Mouse (Mus musculus): ENCODE measurements around the gene Ltbp3. TPM values are rescaled to one million over a fixed set of nuclear protein-coding genes. Genes with fewer than 3 reads are reported as not detected.
A peak's percentile ranks its signal among the peaks of the same experiment; 100 is the strongest.

Ltbp3 gene
- total and polyA plus RNA-seq, 3 experiments: 0.51 TPM; not detected in 2

- TF ChIP-seq ZNF384 (IDR thresholded peaks at IDR 0.05; ENCODE audit: low read depth, low read length): no peak
- no peak for TF ChIP-seq ZKSCAN1 (IDR thresholded peaks at IDR 0.05; ENCODE audit: borderline replicate concordance, low read depth, low read length)
- no peak for TF ChIP-seq JUND (conservative IDR thresholded peaks at IDR 0.05; ENCODE audit: low read depth, low read length)
- TF ChIP-seq BHLHE40 (IDR thresholded peaks at IDR 0.05; ENCODE audit: low read depth, low read length): no peak
- peak; percentile 85 for TF ChIP-seq ZMIZ1 (IDR thresholded peaks at IDR 0.05; ENCODE audit: low read depth, low read length)
- TF ChIP-seq USF2 (conservative IDR thresholded peaks at IDR 0.05; ENCODE audit: low read depth, low read length): no peak
- no peak; the same call in 1 of the 2 replicates for TF ChIP-seq UBTF (IDR thresholded peaks at IDR 0.05; ENCODE audit: low read depth, low read length)
These were observed 11.3 kb upstream of the Ltbp3 start, which contains the start of gene Fam89b (continued) for GRCm38 (mm10) chr19:5729444-5729815.

- dilution Hi-C loops (cut with MboI; ENCODE audit: extremely low pct_ligation_motif_present, extremely low pct_unique_long_range_greater_than_20kb, low sequenced_read_pairs) (no loop called here), in situ Hi-C loops (cut with MboI; ENCODE audit: low pct_ligation_motif_present, low pct_unique_long_range_greater_than_20kb, low sequenced_read_pairs) (loop anchor here (5.0 kb wide), 1 partner anchor 37 kb away; no protein-coding TSS in a partner anchor)
- peaks cover 0 to 16% of the 10 kb centered on the region in 2 experiments for H3K36me3 ChIP-seq (replicated peaks in 1 of 2; ENCODE audit: control insufficient read depth in 1 of 2, insufficient read depth in 1 of 2, low read length in 1 of 2)
- peaks cover 16 to 46% of the 10 kb centered on the region in 2 experiments for H3K4me1 ChIP-seq (ENCODE audit: control insufficient read depth in 1 of 2, insufficient read depth in 2 of 2)
- H3K4me2 ChIP-seq (ENCODE audit: insufficient read depth, low read depth, poor library complexity, severe bottlenecking): peak overlapping the region; percentile 56
- peaks cover 17% of the 10 kb centered on the region for H3K27me3 ChIP-seq (replicated peaks)
- H3K9me3 ChIP-seq (replicated peaks; ENCODE audit: low read length): no peaks in the 10 kb centered on the region
- no peak overlapping the region for H3K27ac ChIP-seq (ENCODE audit: insufficient read depth, low read depth)
- no peak for TF ChIP-seq JUN (IDR thresholded peaks at IDR 0.05; ENCODE audit: insufficient read depth, low read depth, low read length)
- TF ChIP-seq NRF1 (IDR thresholded peaks at IDR 0.05; ENCODE audit: low read depth, low read length): no peak
- no peak for TF ChIP-seq MAX (IDR thresholded peaks at IDR 0.05; ENCODE audit: low read length)
- H3K79me2 ChIP-seq (replicated peaks; ENCODE audit: control insufficient read depth, extremely low read depth, insufficient read depth, poor library complexity, severe bottlenecking): peaks cover 4% of the 10 kb centered on the region; the same call in 1 of the 2 replicates
- H3K4me3 ChIP-seq (replicated peaks in 1 of 3; ENCODE audit: low read depth in 2 of 3, low read length in 2 of 3, poor library complexity in 1 of 3): peak overlapping the region; percentile 85 to 97 (median 94)
- no peak for DNase-seq (ENCODE audit: extremely low read depth)
- peak overlapping the region; percentile 68; the same call in 1 of the 2 replicates for H3K9ac ChIP-seq (ENCODE audit: insufficient read depth, low read depth)
These were observed 10.2 kb upstream of the Ltbp3 start for GRCm38 (mm10) chr19:5730314-5731186.

- 0 out of 2 replicates have a peak overlapping the region, but pooled peaks have one; percentile 5 for H3K27ac ChIP-seq (ENCODE audit: insufficient read depth, low read depth)
- TF ChIP-seq IRF4 (IDR thresholded peaks at IDR 0.05; ENCODE audit: low read depth, low read length): peak; percentile 64; the same call in 1 of the 2 replicates
- no peak for TF ChIP-seq EP300 (IDR thresholded peaks at IDR 0.05; ENCODE audit: low read length)
- TF ChIP-seq MAX (IDR thresholded peaks at IDR 0.05; ENCODE audit: low read length): peak; percentile 94
- TF ChIP-seq MAFK (IDR thresholded peaks at IDR 0.05; ENCODE audit: insufficient replicate concordance, low read length): no peak
- peak; percentile 82; the same call in 1 of the 2 replicates for TF ChIP-seq MYC (IDR thresholded peaks at IDR 0.05; ENCODE audit: low read depth, low read length)
- TF ChIP-seq TCF12 (IDR thresholded peaks at IDR 0.05; ENCODE audit: low read depth, low read length): peak; percentile 90
- no peak for TF ChIP-seq ZKSCAN1 (IDR thresholded peaks at IDR 0.05; ENCODE audit: borderline replicate concordance, low read depth, low read length)
- peak; percentile 96 for TF ChIP-seq HCFC1 (IDR thresholded peaks at IDR 0.05; ENCODE audit: low read depth, low read length)
- TF ChIP-seq POLR2AphosphoS2 (IDR thresholded peaks at IDR 0.05; ENCODE audit: low read depth, low read length): peak; percentile 79; the same call in 1 of the 2 replicates
- TF ChIP-seq RAD21 (IDR thresholded peaks at IDR 0.05; ENCODE audit: low read depth, low read length): no peak
- TF ChIP-seq ZC3H11A (IDR thresholded peaks at IDR 0.05; ENCODE audit: low read depth, low read length): no peak
- TF ChIP-seq USF1 (IDR thresholded peaks at IDR 0.05; ENCODE audit: low read depth, low read length): peak; percentile 75
- peak; percentile 68; the same call in 1 of the 2 replicates for TF ChIP-seq E2F4 (IDR thresholded peaks at IDR 0.05; ENCODE audit: insufficient replicate concordance, low read depth, low read length)
- TF ChIP-seq SMC3 (IDR thresholded peaks at IDR 0.05; ENCODE audit: low read depth, low read length): no peak
- no peak for TF ChIP-seq ZNF384 (IDR thresholded peaks at IDR 0.05; ENCODE audit: low read depth, low read length)
- 0 out of 2 replicates have a peak, but pooled peaks have one; percentile 15 for TF ChIP-seq BHLHE40 (IDR thresholded peaks at IDR 0.05; ENCODE audit: low read depth, low read length)
- no peak for TF ChIP-seq RCOR1 (conservative IDR thresholded peaks at IDR 0.05; ENCODE audit: low read depth, low read length)
- no peak for TF ChIP-seq PAX5 (IDR thresholded peaks at IDR 0.05; ENCODE audit: low read length)
- no peak for TF ChIP-seq UBTF (IDR thresholded peaks at IDR 0.05; ENCODE audit: low read depth, low read length)
These were observed 9.3 kb upstream of the Ltbp3 start for GRCm38 (mm10) chr19:5731264-5731978.

More at GRCm38 (mm10) chr19:5731264-5731978, 9.3 kb upstream of the Ltbp3 start:
- H3K4me3 ChIP-seq (replicated peaks in 1 of 3; ENCODE audit: low read depth in 2 of 3, low read length in 2 of 3, poor library complexity in 1 of 3): peak overlapping the region; percentile 85 to 97 (median 94)
- peaks cover 0 to 16% of the 10 kb centered on the region in 2 experiments for H3K36me3 ChIP-seq (replicated peaks in 1 of 2; ENCODE audit: control insufficient read depth in 1 of 2, insufficient read depth in 1 of 2, low read length in 1 of 2)
- H3K4me1 ChIP-seq (ENCODE audit: control insufficient read depth in 1 of 2, insufficient read depth in 2 of 2): peaks cover 16 to 45% of the 10 kb centered on the region in 2 experiments
- dilution Hi-C loops (cut with MboI; ENCODE audit: extremely low pct_ligation_motif_present, extremely low pct_unique_long_range_greater_than_20kb, low sequenced_read_pairs): no loop called here
- peaks cover 25% of the 10 kb centered on the region for H3K27me3 ChIP-seq (replicated peaks)
- peak; percentile 98 for DNase-seq (ENCODE audit: extremely low read depth)
- in situ Hi-C loops (cut with MboI; ENCODE audit: low pct_ligation_motif_present, low pct_unique_long_range_greater_than_20kb, low sequenced_read_pairs): loop anchor here (5.0 kb wide), 1 partner anchor 36 kb away; no protein-coding TSS in a partner anchor
- peak overlapping the region; percentile 68 for H3K9ac ChIP-seq (ENCODE audit: insufficient read depth, low read depth)
- no peaks in the 10 kb centered on the region for H3K9me3 ChIP-seq (replicated peaks; ENCODE audit: low read length)
- H3K4me2 ChIP-seq (ENCODE audit: insufficient read depth, low read depth, poor library complexity, severe bottlenecking): peak overlapping the region; percentile 57
- no peaks in the 10 kb centered on the region; the same call in 1 of the 2 replicates for H3K79me2 ChIP-seq (replicated peaks; ENCODE audit: control insufficient read depth, extremely low read depth, insufficient read depth, poor library complexity, severe bottlenecking)

All from CH12.LX (cell line).